Mouse (Mus musculus): ENCODE data around the gene Dnm3. TPM values are rescaled to one million over a fixed set of nuclear protein-coding genes. Genes with fewer than 3 reads are reported as not detected.
"Not testable (repeated sequence)": the region's sequence is repeated elsewhere in the genome, so short reads cannot be mapped to it uniquely, and the experiment has no call there.

Dnm3 gene
- polyA plus RNA-seq, 1 experiment: 1.4 TPM

- no peak for DNase-seq (ENCODE audit: low read depth)
Measured at GRCm38 (mm10) chr1:162428904-162429303, 48.9 kb downstream of the Dnm3 start.

DNA sequence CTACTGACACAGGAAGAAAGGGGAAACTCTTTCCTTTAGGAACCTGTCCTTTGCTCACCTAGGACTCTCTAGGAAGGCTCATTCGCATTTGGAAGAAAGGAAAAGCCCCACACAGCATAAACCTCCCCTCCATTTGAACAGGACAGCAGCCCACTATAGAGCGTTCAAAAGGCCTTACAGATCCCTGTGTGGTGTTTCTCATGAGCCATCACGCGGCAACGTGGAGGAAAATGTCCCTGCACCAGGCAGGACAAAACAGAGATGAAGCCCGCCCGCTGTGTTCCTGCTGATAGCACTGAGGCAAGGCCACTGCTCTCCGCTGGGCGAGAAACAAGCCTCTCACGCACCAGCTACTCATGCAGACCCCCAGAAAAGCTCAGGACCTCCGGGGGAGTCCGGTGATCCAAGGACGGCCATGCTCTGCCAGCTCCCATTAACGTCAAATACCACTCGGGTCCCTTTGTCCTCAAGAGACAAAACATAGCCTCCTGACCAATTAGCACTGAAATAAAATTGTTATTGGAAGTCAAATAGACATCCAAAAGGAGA, 51.8 kb downstream of the Dnm3 start:
- DNase-seq (ENCODE audit: low read depth): no peak

DNA sequence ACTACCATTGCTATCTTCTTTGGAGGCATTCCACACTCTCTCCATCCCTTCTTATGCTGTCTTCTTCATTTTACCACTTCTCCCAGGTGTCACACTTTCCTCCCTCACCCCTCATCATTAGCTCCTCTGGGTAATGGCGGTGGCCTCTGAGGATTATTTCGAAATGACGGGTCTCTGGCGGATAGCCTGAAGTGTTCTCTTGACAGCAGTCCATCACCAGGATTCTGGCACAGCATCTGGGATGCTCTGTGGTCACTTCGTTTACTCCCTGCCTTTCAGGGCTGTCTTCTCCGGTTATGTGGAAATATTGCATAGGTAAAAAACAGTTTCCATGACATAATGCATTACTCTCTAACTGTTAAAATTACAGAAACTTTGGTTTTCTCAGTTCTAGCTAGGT, 55.0 kb downstream of the Dnm3 start:
- DNase-seq (ENCODE audit: low read depth): no peak

- no peak for DNase-seq (ENCODE audit: low read depth)
Measured at GRCm38 (mm10) chr1:162413791-162414190, 64.0 kb downstream of the Dnm3 start.

- no peak for DNase-seq (ENCODE audit: low read depth)
Measured at GRCm38 (mm10) chr1:162412787-162413429, 64.9 kb downstream of the Dnm3 start.

DNA sequence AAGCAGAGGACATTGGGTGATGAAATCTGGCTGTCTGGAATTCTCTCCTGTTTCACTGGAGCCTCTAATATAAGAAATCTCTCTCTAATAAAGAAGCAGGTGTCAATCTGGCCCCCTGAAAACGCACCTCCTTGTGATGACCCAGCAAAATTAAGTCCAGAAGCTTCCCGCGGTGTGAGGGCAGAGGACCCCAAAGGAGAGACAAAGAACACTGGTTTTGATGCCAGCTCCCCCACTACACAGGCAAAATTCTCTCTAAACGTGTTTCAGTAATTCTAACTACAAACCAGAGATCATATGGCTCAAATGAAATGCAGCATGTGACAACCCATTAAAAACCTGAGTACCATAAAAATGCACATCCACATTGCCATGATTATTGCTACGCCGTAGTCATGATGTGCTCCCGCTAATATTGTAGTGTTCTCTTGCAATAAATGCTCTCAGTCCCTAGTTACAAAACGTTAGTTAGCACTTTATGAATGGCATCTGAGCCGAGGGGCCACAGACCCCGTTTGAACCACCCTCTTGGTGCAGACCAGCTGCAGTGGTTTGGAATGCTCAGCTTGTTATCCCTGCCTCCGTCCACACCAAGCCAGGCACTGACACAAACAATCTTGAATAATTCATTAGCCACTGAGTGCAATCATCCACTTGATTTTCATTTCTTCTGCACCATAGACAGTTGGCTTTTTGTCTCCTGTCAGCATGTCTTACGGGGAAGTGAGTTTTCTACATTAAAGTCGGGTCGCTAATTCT, 67.4 kb downstream of the Dnm3 start:
- no peak for DNase-seq (ENCODE audit: low read depth)

DNA sequence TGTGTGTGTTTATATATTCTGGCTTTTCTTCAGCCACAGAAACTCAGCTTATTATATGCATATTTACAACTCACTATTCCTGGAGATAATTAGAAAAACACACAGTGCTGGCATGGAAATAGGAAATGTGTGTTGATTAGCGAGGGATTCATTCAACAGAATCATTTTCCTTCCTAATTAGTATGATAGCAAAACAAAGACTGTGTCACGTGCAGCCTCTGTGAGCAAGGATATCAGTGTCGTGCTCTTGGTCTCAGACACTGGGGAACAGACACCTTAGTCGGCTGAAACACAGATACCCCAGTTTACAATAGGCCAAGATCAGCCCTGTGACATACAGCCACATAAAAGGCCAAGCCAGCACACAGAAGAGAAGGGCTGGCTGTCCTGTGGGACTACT, 83.3 kb downstream of the Dnm3 start:
- no peak for DNase-seq (ENCODE audit: low read depth)

GRCm38 (mm10) chr1:162388442-162389165, 89.2 kb downstream of the Dnm3 start:
- DNase-seq (ENCODE audit: low read depth): no peak

DNA sequence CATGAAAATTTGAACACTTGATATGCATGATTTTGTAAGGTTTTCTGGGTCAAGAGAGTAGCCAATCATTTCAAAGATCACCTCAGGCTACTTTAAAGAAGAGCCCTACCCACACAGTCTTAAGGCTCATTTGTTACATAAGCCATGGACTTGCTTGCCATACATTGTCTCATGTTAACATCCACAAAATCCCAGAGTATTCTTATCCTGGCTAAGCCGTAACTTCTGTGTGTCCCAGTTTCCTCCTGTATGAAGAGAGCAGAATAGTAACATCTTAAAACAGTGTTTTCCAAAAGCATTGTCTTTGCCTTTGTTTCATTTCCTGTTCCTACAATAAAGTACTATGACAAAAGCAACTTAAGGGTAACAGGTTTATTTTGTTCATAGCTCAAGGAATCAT, 104.8 kb downstream of the Dnm3 start:
- not testable (repeated sequence) for DNase-seq (ENCODE audit: low read depth)

- DNase-seq (ENCODE audit: low read depth): no peak
Measured at GRCm38 (mm10) chr1:162369726-162370125, 108.1 kb downstream of the Dnm3 start.

GRCm38 (mm10) chr1:162361978-162362377, 115.9 kb downstream of the Dnm3 start:
- no peak for DNase-seq (ENCODE audit: low read depth)

DNA sequence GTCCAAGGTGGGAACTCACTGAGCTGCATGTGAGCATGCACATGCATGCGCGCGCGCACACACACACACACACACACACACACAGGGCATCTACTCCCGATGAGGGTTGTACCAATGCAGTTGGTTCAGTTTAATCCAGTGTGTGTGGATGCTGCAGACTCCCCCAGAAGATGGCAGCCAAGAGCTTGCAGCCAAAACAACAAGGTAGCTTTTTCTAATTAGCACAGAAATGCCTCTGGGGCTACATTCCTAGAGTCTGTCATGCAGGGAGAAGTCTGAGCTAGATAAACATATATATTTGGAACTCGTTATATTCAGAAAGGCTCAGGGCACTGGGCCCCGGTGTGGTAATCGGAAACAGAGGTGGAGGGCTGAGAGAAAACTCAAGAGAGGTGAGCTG, 118.6 kb downstream of the Dnm3 start:
- DNase-seq (ENCODE audit: low read depth): no peak

DNA sequence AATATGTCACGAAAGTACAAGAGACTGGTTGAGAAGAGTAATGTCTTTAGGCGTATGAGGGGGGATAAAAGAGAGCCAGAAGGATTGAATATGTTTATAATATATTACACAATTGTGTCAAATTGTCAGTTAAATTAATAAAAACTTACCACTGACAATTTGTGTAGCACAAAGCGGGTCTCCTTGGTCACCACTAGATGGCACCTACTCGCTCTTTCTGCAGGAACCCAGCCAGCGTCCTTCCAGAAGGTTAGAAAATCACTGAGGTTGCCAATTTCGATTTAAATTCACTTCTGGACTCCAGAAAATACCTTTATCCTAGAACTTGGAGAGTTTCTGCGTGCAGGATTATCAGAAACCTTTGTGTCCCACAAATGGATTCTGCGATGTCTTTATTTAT, 119.8 kb downstream of the Dnm3 start:
- DNase-seq (ENCODE audit: low read depth): no peak

DNA sequence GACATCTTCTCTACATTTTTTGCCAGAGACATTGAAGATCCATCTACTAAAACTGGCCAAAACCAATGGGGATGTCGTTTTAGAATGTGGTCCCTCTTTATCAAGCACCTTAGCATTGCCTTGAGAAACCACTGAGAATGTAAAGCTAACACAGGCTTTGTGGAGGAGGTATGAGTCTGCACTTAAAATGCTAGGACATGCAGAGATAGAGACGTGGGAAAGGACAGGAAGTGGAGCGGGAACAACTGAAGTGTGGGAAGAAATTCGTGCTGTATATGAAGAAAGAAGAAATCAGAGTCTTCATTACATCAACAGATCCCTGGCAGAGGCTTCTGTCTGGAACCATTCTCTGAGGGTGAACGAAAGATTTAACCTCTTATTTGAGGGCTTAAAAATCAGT, 121.4 kb downstream of the Dnm3 start:
- DNase-seq (ENCODE audit: low read depth): no peak

DNA sequence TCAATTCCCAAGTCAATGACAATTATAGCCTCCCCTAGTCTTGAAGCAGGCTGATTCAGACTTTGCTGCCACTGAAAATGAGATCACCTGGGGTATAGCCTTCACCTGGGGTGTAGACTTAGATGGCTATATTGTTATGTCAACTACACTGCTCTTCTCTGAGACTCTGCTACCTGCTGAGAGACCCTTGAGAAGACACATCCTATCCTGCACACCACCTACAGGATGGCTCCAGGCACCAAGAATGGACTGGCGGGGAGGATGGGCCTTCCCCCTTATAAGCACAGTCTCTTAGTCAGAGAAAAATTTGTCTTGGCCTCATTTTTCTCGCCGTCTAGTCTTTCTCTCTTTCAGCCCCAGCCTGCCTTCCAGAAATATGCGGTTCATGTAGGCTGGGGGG, 123.1 kb downstream of the Dnm3 start:
- no peak for DNase-seq (ENCODE audit: low read depth)

GRCm38 (mm10) chr1:162353831-162354230, 124.0 kb downstream of the Dnm3 start:
- DNase-seq (ENCODE audit: low read depth): no peak

GRCm38 (mm10) chr1:162349306-162349705, 128.5 kb downstream of the Dnm3 start:
- no peak for DNase-seq (ENCODE audit: low read depth)

- DNase-seq (ENCODE audit: low read depth): no peak
Measured at GRCm38 (mm10) chr1:162346456-162347011, 131.3 kb downstream of the Dnm3 start.

DNA sequence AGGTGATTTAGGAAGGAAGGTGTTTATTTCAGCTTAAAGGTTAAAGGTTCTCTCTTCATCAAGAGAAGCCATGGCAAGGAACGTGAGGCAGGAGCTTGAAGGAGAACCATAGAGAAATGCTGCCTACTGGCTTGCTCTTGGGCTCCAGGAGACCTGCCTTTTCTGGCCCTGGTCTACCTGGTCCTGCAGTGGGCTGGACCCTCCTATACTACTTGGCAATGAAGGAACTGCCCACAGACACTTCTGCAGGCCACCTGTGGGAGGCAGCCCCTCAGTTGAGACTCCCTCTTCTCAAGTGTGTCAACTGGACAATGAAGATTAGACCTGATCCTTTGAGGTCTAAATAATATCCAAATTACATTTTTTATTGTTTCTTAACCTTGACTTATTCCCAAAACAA, 140.7 kb downstream of the Dnm3 start:
- no peak for DNase-seq (ENCODE audit: low read depth)

DNA sequence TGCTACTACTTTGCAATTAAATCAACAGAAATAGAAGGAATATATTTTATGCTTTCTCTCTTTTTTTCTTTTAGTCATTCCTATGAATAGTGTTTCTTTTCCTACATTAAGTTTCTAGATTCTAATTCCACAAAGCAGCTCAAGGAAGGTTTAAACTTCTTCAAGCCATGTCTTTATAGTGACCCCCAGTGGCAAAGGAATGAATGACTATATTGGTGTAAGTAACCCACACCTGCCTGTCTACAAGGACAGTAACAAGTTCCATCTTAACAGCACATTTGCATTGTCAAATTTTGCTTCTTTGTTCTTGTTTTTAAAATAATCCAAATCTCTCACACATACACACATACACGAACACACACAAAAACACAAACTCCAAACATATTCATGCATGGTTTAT, 141.2 kb downstream of the Dnm3 start:
- no peak for DNase-seq (ENCODE audit: low read depth)

DNA sequence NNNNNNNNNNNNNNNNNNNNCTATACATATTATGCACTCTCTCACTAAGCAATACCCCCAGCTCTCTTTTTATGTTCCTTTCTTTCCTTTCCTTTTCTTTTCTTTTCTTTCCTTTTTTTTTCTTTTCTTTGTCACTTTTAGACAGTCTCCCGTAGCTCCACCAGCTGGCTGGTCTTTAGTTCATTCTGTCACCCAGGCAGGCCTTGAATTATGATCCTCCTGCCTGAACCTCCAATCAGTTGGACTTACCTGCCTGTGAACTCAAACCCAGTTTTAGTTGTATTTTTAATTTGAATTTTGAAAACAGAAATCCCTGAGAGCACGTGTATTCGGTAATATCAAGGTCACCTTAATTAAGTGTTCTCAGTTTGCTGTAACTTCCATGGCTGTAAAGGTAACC, 141.6 kb downstream of the Dnm3 start:
- no peak for DNase-seq (ENCODE audit: low read depth)

DNA sequence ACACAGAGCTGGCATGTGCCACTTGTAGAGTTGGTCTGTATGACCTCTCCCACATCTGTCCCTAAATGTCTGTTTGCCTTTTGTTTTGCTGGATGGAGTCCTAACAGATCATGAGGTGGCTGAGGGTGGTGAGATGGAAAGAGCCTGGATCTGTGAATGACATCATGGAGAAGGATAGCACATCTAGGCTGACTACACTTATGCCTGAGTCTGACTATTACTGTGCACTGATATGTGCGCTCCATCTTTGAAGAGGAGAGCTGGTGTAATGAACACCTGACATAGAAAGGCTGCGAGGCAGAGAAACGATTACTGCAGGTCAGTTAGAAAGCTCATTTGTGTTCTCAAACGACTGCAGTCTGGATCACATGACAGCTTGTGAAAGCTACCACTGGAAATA, 149.2 kb downstream of the Dnm3 start:
- DNase-seq (ENCODE audit: low read depth): no peak
